In the genomic region with DNA sequence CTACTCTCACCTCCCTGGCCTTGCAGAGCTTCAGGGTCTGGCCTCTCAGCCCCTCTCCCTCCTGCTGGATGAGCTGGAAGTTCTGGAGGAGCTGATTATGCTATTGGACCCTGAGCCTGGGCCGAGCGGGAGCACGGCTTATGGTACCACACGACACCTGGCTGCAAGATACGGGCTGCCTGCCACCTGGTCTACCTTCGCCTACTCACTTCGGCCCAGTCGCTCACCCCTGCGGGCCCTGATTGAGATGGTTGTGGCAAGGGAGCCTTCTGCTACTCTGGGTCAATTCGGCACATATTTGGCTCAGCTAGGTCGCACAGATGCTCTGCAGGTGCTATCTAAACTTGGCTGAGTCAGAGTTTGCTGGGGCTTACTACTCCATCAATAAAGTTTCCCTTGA, we compare ENCODE assay signal across 21 mouse cellular contexts. TPM values are rescaled to one million over a fixed set of nuclear protein-coding genes. Genes with fewer than 3 reads are reported as not detected.
"Had no signal": no experiment of that assay in that cellular context is flagged by ENCODE, and none has a peak within 500 bp of the region (broad histone marks: within the 10 kb centered on the region; RNA-seq: fewer than 3 reads in every experiment).

No protein-coding gene starts in this region.

- H3K4me3 ChIP-seq: lung, embryonic 15.5 days; megakaryocyte, embryonic 14.5 days; midbrain, embryonic 13.5 days; midbrain, embryonic 15.5 days; neural tube, embryonic 13.5 days; neural tube, embryonic 15.5 days had no signal

- H3K27me3 ChIP-seq: lung, embryonic 15.5 days; megakaryocyte, embryonic 14.5 days; midbrain, embryonic 13.5 days; midbrain, embryonic 15.5 days; neural tube, embryonic 13.5 days; neural tube, embryonic 15.5 days had no signal

- H3K9me3 ChIP-seq: lung, embryonic 15.5 days; megakaryocyte, embryonic 14.5 days; midbrain, embryonic 13.5 days; midbrain, embryonic 15.5 days; neural tube, embryonic 13.5 days; neural tube, embryonic 15.5 days had no signal

- ATAC-seq: liver, postnatal 0 days; lung, postnatal 0 days; midbrain, embryonic 13.5 days; midbrain, embryonic 15.5 days had no signal

- DNase-seq: liver, postnatal 0 days; lung, adult 2 months; lung, postnatal 14 days; lung, postnatal 36 days; retina, postnatal 1 day; right cerebral cortex, adult 18-20 months; right cerebral cortex, postnatal 25 days; right cerebral cortex, postnatal 4 days; spleen, adult 18-20 months; thymus, adult 18-20 months; thymus, postnatal 14 days; thymus, postnatal 36 days had no signal

RNA-seq across cellular contexts. Expression of a gene that starts 2.3 kb away (rescaled TPM):
- total RNA-seq: monocyte, adult 5-6 weeks had no signal
- polyA plus RNA-seq: macrophage had no signal
